Mouse (Mus musculus): Measurements from ENCODE around the gene Ifit1bl1.
"Not testable (repeated sequence)": the region's sequence is repeated elsewhere in the genome, so short reads cannot be mapped to it uniquely, and the experiment has no call there.

Ifit1bl1 gene

DNA sequence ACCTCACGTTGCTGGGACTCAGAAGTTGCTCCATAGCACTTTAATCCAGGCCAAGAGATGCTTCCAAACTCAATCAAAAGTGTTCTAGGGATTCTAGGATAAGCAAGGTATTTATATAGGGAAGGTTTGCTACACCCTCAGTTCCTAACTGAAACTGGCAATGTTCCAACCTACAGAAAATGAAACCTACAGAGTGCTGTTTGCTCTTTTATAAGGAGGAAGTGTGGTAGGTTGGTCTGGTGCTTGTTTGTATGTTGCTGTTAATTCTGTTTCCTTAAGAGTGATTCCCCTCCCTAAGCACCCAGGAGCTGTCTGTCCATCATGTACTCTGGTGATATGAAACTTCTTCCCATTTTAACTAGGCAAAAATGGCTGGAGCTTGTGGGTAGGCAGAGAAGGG, at the start of gene Ifit1bl1:
Gene Ifit1bl1 (minus strand): TSS at position 69 of the 400 bp plus-strand sequence.
- DNase-seq (ENCODE audit: low read depth, low spot score), result not testable (repeated sequence)

GRCm38 (mm10) chr19:34650997-34651396, 49.2 kb upstream of the Ifit1bl1 start:
- no peak for DNase-seq (ENCODE audit: low read depth, low spot score)

GRCm38 (mm10) chr19:34650276-34650675, 48.5 kb upstream of the Ifit1bl1 start:
- no peak for DNase-seq (ENCODE audit: low read depth, low spot score)

- not testable (repeated sequence) for DNase-seq (ENCODE audit: low read depth, low spot score)
These were observed 45.9 kb upstream of the Ifit1bl1 start for GRCm38 (mm10) chr19:34647630-34648029.

DNA sequence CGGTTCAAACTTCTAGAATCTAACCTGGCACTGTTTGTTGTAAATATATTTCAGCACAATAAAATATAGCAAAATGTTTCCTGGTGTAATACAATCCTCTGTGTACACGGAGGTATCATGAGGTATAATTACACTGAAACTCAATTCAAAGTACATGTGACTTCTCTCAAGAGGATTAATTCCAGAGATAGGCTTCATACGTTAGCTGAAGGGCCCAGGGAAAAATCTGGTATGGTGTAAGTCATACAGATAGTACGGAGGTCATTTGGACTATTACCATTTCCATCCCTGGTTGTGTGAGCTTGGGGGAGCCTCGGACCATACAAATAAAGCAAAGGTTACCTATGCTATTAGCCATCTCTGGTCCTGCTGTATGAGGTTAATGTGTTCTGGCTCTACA, 40.9 kb upstream of the Ifit1bl1 start:
- DNase-seq (ENCODE audit: low read depth, low spot score), result no peak

DNA sequence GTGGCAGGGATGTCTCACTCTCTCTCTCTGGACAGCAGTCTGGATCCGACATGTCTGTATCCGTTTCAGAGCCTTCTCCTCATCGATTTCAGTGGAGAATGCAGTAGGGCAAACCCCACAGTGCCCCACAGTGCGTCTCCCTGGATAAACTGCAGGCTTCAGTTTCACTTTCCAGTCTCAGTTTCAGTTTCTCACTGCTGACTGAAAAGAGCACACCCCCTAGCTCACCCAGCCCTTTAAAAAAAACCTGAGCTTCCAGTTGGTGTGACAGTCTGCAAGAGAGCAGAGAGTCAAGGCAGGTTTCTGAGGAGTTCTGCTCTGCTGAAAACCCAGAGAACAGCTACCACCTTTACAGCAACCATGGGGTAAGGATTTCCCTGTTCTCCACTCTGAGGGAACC, 38.9 kb upstream of the Ifit1bl1 start, which contains the start of the genes Ifit1bl2 and Ifit1:
Gene Ifit1bl2 (minus strand): TSS at position 121 of the 400 bp plus-strand sequence.
Gene Ifit1 (plus strand): TSS at position 249 of the 400 bp plus-strand sequence.
- DNase-seq (ENCODE audit: low read depth, low spot score), result no peak

DNA sequence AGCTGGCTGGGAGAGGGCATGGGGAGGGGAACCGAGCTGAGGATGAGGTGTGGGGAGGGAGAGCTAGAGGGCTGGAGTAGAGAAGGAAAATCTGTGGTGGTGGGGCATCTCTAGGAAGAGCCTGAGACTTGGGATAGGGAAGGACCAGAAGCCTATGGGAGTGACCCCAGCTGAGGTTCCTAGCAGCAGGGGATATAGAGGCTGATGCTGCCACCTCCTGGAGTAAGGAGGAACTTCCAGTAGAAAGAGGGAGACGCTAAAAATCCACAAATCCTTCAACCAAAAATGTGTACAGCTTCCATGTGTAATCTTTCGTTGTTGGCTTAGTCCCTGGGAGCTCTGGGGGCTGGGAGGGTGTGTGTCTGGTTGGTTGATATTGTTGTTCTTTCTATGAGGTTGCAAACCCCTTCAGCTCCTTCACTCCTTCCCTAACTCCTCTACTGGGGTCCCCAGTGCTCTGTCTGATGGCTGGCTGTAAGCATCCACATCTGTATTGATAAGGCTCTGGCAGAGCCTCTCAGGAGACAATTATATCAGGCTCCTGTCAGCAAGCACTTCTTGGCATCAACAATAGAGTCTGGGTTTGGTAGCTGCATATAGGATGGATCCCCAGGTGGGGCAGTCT, 35.3 kb upstream of the Ifit1bl1 start:
- peak; percentile 65 for DNase-seq (ENCODE audit: low read depth, low spot score)

GRCm38 (mm10) chr19:34633484-34633883, 31.7 kb upstream of the Ifit1bl1 start:
- DNase-seq (ENCODE audit: low read depth, low spot score), result no peak

DNA sequence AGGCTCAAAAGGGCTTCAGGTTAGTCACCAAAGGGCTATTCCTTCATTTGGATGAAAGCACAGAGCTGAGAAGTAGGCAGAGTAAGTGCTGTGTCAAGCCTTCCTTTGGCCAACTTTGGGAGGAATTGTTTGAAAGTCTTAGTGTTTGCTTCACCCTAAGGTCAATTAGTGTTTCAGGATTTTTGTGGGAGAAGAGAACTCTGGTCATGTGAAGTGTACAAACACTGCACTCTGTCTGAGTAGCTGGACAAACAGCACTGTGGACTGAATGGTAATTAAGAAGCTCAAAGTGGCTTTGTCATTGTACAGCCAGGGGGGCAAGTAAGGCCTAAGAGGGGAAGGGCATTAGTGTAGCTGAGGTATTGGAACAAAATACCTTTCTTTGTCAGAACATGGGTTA, 29.7 kb upstream of the Ifit1bl1 start:
- no peak for DNase-seq (ENCODE audit: low read depth, low spot score)

DNA sequence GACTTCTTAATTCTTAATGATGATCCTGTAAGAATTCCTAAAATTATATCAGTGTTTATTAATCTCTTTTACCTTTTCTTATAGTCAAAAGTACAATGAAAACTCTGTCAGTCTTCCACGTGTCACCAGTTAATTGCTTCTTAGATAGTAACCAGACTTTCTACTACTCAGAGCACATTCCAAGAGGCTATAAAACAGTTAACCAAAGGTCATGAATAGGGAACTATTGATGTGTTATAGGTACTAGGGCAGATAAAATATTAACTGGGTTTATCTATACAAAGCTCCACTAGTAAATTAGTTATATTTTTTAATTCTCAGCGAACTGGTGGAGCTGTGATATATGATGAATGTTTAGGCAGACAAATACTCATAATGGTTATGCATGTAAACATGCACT, 25.7 kb upstream of the Ifit1bl1 start:
- DNase-seq (ENCODE audit: low read depth, low spot score), result no peak

GRCm38 (mm10) chr19:34624663-34625062, 22.9 kb upstream of the Ifit1bl1 start:
- no peak for DNase-seq (ENCODE audit: low read depth, low spot score)

- DNase-seq (ENCODE audit: low read depth, low spot score), result no peak
These were observed 22.0 kb upstream of the Ifit1bl1 start for GRCm38 (mm10) chr19:34623781-34624180.

DNA sequence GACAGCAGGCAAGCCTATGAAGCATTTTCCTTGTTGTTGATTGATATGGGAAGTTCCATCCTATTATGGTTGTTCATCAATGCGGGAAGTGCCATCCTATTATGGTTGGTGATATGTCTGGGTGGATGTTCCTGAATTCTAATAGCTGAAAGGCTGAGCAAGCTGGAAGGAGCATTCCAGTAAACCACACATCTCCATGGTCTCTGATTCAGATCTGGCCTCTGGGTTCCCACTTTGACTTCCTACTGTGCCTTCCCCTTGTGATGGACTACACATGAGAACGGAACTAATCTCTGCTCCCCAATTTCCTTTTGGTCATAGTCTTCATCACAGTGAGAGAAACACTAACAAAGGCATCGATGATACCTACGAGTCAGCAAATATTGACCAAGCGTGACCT, 19.1 kb upstream of the Ifit1bl1 start:
- DNase-seq (ENCODE audit: low read depth, low spot score), result no peak

- not testable (repeated sequence) for DNase-seq (ENCODE audit: low read depth, low spot score)
These were observed 10.7 kb upstream of the Ifit1bl1 start for GRCm38 (mm10) chr19:34612243-34613001.

DNA sequence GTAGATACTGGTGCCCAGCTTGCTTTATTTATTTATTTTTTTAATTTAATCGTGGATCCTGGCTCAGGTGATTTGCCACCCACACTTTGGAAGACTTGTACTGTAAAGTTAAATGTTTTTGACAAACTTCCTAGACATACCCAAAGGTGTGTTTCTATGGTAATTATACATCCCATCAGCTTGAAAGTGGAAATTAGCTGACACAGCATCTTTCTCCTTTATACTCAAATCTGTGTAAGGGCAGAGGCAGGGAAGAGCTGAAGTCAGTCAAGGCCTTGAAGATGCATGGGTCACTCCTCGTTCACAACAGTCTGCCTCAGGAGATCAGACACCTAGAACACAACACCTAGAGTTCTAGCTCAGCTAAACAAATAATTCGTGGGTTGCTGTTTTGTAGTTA, 8.4 kb upstream of the Ifit1bl1 start:
- DNase-seq (ENCODE audit: low read depth, low spot score), result not testable (repeated sequence)

DNA sequence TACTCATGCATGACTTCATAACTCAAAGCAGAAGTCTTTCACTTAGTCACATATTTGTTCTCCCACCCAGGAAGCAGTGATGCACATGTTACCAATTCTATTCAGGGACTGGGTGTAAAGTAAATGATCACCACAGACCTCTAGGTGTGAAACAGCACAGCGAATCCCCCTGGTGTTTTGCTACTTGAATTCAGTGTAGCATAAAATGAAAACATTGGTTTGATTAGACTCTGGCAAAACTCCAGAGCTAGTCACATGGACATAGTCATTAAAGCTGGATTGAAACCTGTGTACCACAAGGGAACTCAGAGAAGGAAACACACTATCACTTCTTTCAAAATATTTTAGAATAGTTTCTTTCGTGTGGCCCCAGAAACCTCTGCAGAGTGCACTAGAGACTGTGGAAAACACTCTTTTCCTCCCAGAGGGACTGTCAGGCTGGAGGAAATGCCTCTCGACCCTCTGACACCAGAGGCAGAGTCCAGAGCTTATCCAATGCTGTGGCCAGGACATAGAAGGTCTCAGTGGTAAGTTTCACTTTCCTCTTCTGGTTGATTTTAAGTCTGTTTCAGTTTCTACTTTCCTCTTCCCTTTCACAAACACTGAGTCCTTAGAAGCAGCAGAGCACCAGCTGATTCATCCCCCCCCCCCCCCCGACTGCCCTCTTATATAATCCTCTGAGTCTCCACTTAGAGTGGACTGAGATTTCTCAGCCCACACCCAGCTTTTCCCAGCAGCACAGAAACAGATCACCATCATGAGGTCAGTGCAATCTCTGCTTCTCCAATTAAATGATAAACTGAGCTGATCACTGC, 5.7 kb upstream of the Ifit1bl1 start, which contains the start of gene Ifit3b:
Gene Ifit3b (plus strand): TSS at position 734 of the 815 bp plus-strand sequence.
- DNase-seq (ENCODE audit: low read depth, low spot score), result not testable (repeated sequence)

- no peak for DNase-seq (ENCODE audit: low read depth, low spot score)
These were observed 3.7 kb upstream of the Ifit1bl1 start for GRCm38 (mm10) chr19:34605472-34605871.

DNA sequence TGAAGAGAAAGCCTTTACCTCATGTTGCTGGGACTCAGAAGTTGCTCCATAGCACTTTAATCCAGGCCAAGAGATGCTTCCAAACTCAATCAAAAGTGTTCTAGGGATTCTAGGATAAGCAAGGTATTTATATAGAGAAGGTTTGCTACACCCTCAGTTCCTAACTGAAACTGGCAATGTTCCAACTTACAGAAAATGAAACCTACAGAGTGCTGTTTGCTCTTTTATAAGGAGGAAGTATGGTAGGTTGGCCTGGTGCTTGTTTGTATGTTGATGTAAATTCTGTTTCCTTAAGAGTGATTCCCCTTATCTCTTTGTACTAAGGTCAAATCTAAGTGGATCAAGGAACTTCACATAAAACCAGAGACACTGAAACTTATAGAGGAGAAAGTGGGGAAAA, 2.5 kb downstream of the Ifit1bl1 start:
- not testable (repeated sequence) for DNase-seq (ENCODE audit: low read depth, low spot score)

- DNase-seq (ENCODE audit: low read depth, low spot score), result no peak
These were observed 3.4 kb downstream of the Ifit1bl1 start for GRCm38 (mm10) chr19:34598341-34598740.

GRCm38 (mm10) chr19:34596811-34597210, 4.9 kb downstream of the Ifit1bl1 start:
- no peak for DNase-seq (ENCODE audit: low read depth, low spot score)

GRCm38 (mm10) chr19:34594523-34594922, 7.2 kb downstream of the Ifit1bl1 start:
- DNase-seq (ENCODE audit: low read depth, low spot score), result not testable (repeated sequence)

DNA sequence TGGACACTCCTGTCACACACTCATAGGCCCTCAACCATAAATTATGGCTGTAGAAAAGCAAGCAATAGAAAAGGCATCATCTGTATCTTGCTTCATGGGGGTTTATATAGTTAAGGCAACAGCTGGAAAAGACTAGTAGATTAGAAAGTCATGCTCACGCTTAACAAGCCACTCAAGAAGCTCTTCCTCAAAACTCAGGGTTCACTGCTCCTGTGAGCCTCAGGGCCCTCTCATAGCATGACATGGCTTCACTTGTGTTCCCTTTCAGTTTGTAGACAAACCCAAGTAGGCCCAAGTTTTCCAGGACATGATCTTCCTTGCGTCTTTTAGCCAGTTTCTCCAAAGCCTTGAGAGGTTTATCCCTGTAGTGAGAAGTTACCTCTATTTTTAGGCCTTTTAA, 8.3 kb downstream of the Ifit1bl1 start:
- DNase-seq (ENCODE audit: low read depth, low spot score), result no peak

Data from ZHBTc4 (cell line).